Mouse (Mus musculus): ENCODE measurements around the gene Anks4b.

Anks4b gene

DNA sequence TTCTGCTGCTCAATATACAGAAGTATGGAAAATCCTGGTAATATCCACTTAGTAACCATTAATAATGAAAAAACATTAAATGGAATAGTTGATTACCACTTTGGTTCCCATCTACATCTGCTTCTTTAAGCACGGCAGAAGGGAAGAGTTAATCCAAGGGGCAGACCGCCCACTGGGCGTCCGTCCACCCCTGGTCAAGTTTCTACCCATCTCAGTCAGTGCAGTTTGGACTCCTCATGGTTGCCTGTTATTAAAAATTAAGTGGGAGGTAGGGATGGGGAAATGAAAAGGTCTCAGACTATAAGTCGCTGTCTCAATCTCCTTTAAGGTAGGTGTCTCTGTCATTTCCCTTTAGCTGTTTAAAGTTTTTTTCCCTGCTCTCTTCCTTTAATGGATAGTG is 15.3 kb downstream of the Anks4b start:
- DNase-seq (ENCODE audit: low read depth in 1 of 2, low spot score in 2 of 2), result no peak

GRCm38 (mm10) chr7:120189369-120190149 is 15.9 kb downstream of the Anks4b start:
- DNase-seq (ENCODE audit: low read depth in 1 of 2, low spot score in 2 of 2), result no peak

DNA sequence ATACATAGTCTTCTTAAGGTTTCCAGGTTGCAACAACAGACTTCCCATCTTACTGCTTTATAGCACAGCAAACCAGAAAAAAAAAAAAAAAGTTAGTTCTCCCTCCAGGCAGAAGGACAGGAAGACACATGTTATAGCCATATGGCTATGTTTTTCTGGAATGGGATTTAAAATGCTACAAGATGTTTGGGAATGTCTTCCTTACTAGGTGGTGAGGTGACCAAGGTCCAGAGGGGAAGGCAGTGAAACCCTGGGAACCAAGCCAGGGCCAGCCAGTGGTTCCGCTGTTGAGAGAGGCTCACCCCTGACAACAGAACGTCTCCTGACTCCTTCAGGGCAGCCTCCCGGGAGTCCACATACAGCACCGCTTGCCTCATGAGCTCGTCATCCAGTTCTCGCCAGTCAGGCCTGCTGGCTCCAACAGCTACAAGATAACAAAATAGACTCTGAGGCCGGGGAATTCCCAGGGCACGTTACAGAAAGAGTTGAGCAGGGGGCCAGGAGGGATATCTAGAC is 16.6 kb downstream of the Anks4b start:
- no peak for DNase-seq (ENCODE audit: low read depth in 1 of 2, low spot score in 2 of 2)

- DNase-seq (ENCODE audit: low read depth in 1 of 2, low spot score in 2 of 2), result no peak
Observed at GRCm38 (mm10) chr7:120192207-120192606, 18.5 kb downstream of the Anks4b start.

DNA sequence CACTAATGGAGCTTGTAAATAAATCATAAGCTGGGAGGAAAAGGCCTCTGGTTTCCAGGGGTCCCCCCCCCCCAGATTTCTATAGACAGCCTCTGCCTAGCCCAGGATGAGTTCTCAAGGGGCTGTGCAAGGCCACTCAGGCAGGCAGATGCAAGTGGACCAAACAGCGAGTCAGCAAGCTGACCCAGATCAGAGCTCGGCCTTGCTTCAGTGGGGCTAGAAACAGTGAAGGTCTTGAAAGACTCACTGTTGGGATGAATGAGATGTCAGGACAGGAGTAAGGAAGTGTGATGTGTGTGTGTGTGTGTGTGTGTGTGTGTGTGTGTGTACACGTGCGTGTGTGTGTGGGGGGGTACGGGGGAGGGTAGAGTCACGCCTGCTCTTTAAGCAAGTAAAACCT is 19.2 kb downstream of the Anks4b start:
- no peak for DNase-seq (ENCODE audit: low read depth in 1 of 2, low spot score in 2 of 2)

GRCm38 (mm10) chr7:120195207-120195606 is 21.5 kb downstream of the Anks4b start:
- no peak for DNase-seq (ENCODE audit: low read depth in 1 of 2, low spot score in 2 of 2)

DNA sequence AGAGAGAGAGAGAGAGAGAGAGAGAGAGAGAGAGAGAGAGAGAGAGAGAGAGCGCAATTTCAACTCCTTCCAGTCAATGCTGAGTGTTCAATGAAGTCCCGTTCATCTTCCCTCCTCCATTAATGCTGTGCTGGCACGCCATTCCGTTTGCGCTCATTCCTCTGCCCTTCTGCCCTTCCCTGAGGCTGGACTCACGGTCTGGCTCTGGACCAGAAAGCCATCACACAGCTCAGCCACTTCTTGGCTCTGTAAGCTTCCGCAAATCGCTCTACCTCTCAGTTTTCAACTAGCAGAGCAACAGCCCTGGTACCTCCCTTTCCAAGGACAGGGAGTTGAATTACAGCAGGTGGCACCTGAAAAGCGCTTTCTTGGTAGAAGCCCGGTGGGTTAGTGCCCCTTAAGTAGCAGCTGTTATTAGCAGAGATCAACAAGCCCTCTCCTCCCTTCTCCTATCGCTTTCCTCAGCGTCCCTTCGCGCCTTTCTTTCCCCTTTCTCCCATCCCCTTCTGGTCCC is 27.6 kb downstream of the Anks4b start:
- DNase-seq (ENCODE audit: low read depth in 1 of 2, low spot score in 2 of 2), result no peak

DNA sequence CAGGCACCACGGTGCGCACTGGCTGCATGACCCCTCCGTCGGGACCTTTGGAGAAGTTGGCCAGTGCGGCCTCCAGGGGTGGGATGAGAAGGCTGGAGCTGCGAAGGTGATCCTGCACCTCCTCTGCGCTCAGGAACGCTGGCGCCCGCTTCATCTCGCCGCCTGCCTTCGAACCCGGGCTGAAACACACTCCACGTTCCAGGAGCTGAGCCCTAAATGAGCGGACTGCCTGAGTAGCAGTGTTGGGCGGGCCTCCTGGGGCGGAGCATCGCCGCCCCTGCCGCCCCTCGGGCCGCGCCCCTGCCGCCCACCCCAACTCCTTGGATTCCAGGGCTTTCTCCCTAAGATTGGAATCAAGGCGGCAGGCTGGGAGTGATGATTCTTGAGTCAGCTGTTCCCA is 28.1 kb downstream of the Anks4b start, which contains the start of gene Crym:
Gene Crym, minus strand, starts transcription at position 341 of the 400 bp plus-strand sequence.
- DNase-seq (ENCODE audit: low read depth in 1 of 2, low spot score in 2 of 2), result no peak

DNA sequence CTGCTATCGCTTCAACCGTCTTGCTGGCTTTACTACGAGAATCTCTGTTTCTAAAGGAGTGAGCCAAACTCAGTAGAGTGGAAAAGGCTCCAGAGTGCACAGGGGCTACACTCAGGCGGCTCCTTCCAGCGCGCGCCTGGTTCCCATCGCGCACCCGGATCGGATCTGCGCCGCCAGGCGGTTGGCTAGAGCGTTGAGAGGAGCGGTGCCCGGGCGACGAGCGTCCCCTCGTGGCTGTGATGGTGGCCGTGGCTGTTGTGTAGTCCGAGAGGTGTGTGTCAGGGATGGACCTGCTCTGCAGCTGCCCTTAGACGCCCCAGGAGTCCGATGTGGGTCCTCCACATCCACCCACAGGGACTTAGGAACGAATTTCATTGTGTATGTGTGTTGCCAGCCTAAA is 30.1 kb downstream of the Anks4b start, which contains the start of gene Abca14:
Gene Abca14, plus strand, starts transcription at position 173 of the 400 bp plus-strand sequence.
- DNase-seq (ENCODE audit: low read depth in 1 of 2, low spot score in 2 of 2), result no peak

- DNase-seq (ENCODE audit: low read depth in 1 of 2, low spot score in 2 of 2), result no peak
Observed at GRCm38 (mm10) chr7:120205989-120206388, 32.3 kb downstream of the Anks4b start.

DNA sequence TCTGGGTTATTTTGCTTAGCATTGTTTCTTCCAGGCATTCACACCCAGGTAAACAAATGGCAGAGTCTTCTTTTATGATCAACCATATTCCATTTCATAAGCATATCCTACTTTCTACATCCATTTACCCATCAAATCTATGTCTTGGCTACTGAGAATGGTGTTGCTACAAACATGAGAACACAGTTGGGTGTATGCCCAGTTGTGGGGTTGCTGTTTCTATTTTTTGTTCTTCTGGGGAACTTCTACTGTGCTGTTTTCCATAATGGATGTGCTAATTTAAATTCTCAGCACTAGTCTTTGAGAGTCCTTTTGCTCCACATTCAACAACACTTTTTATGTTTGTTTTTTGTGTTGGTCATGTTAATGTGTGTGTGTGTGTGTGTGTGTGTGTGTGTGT is 54.9 kb downstream of the Anks4b start:
- no peak for DNase-seq (ENCODE audit: low read depth in 1 of 2, low spot score in 2 of 2)

All from monocyte, adult 2 months (primary cell).